Mouse (Mus musculus) myocyte (in vitro differentiated cells): ENCODE data around the gene Vipr1.

Source experiments
- MAX ChIP-seq: IDR thresholded peaks from one replicate; pipeline ENCODE4 v1.6.1; 2011; ENCODE audit warnings: low read depth, mild to moderate bottlenecking, control low read depth
- POLR2A ChIP-seq: IDR thresholded peaks from one replicate; pipeline ENCODE4 v1.6.1; 2011; ENCODE audit warnings: low read depth, mild to moderate bottlenecking, control low read depth, moderate library complexity; ENCODE audit not compliant: insufficient read length
- POLR2AphosphoS2 ChIP-seq: IDR thresholded peaks from one replicate; pipeline ENCODE4 v1.6.1; 2011; ENCODE audit warnings: low read depth, control low read depth; ENCODE audit not compliant: insufficient read length
- USF1 ChIP-seq: IDR thresholded peaks from one replicate; pipeline ENCODE4 v1.6.1; 2011; ENCODE audit warnings: low read depth, mild to moderate bottlenecking, control low read depth, moderate library complexity

- TF ChIP-seq POLR2AphosphoS2 (no peak), POLR2A (no peak), USF1 (no peak), MAX (no peak)
These were observed 21.6 kb downstream of the Vipr1 start for GRCm38 (mm10) chr9:121664104-121664503.
